Mouse (Mus musculus) E14TG2a.4 (cell line): ENCODE data around the gene Ppp1r1c.

Experiments
- CTCF ChIP-seq: conservative IDR thresholded peaks from 2 replicates; pipeline ENCODE4 v1.5.1; 2014; ENCODE audit warnings: low read length
- NANOG ChIP-seq: IDR thresholded peaks from 2 replicates; pipeline ENCODE4 v1.6.1; 2014; ENCODE audit warnings: borderline replicate concordance, low read length, mixed read lengths
- POU5F1 ChIP-seq: IDR thresholded peaks from 2 replicates; pipeline ENCODE4 v1.6.1; 2014; ENCODE audit warnings: low read length, borderline replicate concordance

DNA sequence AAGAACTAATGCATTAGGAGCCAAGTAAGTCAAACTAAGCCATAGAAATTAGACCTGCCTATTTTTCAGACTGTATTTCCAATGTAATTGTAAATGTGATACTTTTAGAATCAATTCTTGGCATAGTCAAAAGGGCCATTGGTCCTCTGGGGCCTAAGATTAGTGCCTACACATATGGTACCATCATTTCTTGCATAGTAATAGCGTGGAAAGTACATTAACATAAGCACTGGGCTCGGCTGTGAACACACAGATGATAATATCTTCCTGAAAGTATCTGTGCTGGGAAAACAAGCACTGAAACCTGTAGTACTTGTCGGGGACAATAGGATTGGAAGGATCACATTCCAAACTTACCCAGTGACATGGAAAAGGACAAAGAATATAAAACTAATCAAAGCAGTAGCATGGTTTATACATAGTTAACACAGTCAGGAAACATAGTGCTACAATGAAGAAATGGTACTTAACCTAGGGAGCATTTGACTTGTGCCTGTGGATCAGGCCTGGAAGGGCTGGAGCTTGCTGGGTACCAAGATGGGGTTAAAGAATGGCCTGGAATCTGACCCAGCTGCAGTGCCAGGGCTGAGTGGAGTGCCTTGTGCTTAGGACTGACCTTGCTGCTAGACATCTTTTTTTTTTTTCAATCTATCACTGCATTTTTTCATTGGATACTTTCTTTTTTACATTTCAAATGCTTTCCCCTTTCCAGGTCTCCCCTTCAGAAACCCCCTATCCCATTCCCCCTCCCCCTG is 42.9 kb upstream of the Ppp1r1c start:
- TF ChIP-seq CTCF (no peak), POU5F1 (no peak), NANOG (no peak)
